Mouse (Mus musculus) left cerebral cortex, postnatal 10 days (tissue): Measurements from ENCODE around the gene Prdx1. TPM values are rescaled to one million over a fixed set of nuclear protein-coding genes. Genes with fewer than 3 reads are reported as not detected.

Experiments
- DNase-seq, 2 experiments: peaks; one replicate each; pipeline ENCODE4 v3.0.0; 2021 to 2022; ENCODE audit warnings: low spot score in 2 of 2, mixed read lengths in 1 of 2; ENCODE audit errors: extremely low spot score in 1 of 2
- intact Hi-C: fragments of 180-260 bp; cut with DNase I; formaldehyde crosslinking; loops from one replicate; pipeline ENCODE4 v1.15.1; 2025
- total RNA-seq, 2 experiments: library from RNA; stranded (reverse); gene quantifications; 2 replicates each; pipeline ENCODE4 v1.2.3; 2021

The Prdx1 gene
- total RNA-seq, 2 experiments from 2014 or later, result 173 to 197 TPM

- DNase-seq, result no peak
- intact Hi-C loops, result loop anchor here (10.0 kb wide), 1 partner anchor 282 kb away; the partner anchor contains the start of genes Hectd3 and Urod
These were observed 27.2 kb downstream of the Prdx1 start for GRCm38 (mm10) chr4:116712536-116712935.

- intact Hi-C loops, result loop anchor here (1.0 to 10.0 kb wide), 2 partner anchors 70 to 275 kb away; partner anchors contain the start of genes Hectd3 and Urod
- peak; percentile 71 to 72 for DNase-seq
These were observed 34.1 kb downstream of the Prdx1 start for GRCm38 (mm10) chr4:116719396-116719795.

GRCm38 (mm10) chr4:116720343-116721097, 35.2 kb downstream of the Prdx1 start, which contains the start of gene Tesk2:
Tesk2 (plus strand) TSS chr4:116720948.
- intact Hi-C loops, result no loop called here
- DNase-seq, result peak; percentile 94 to 95

- intact Hi-C loops, result no loop called here
- no peak for DNase-seq
These were observed 35.8 kb downstream of the Prdx1 start for GRCm38 (mm10) chr4:116721098-116721628.

- DNase-seq, result no peak
- intact Hi-C loops, result no loop called here
These were observed 36.9 kb downstream of the Prdx1 start for GRCm38 (mm10) chr4:116722230-116722629.

GRCm38 (mm10) chr4:116725444-116725843, 40.1 kb downstream of the Prdx1 start:
- intact Hi-C loops, result no loop called here
- DNase-seq, result no peak

GRCm38 (mm10) chr4:116727401-116727800, 42.1 kb downstream of the Prdx1 start:
- no peak for DNase-seq
- intact Hi-C loops, result no loop called here

- DNase-seq, result no peak
- intact Hi-C loops, result no loop called here
These were observed 44.2 kb downstream of the Prdx1 start for GRCm38 (mm10) chr4:116729532-116729931.

GRCm38 (mm10) chr4:116731077-116731476, 45.7 kb downstream of the Prdx1 start:
- DNase-seq, result no peak
- intact Hi-C loops, result no loop called here

- no peak for DNase-seq
- intact Hi-C loops, result no loop called here
These were observed 47.0 kb downstream of the Prdx1 start for GRCm38 (mm10) chr4:116732355-116732754.

- no peak for DNase-seq
- intact Hi-C loops, result no loop called here
These were observed 49.7 kb downstream of the Prdx1 start for GRCm38 (mm10) chr4:116734996-116735395.

GRCm38 (mm10) chr4:116738972-116739751, 53.8 kb downstream of the Prdx1 start:
- no peak for DNase-seq
- intact Hi-C loops, result no loop called here

GRCm38 (mm10) chr4:116749750-116750149, 64.4 kb downstream of the Prdx1 start:
- DNase-seq, result no peak
- intact Hi-C loops, result no loop called here

Other genes starting within 250 kb of the Prdx1 start
- 100 to 1,000 TPM; 106 to 119 TPM for gene Mast2, start 221.4 kb upstream of the Prdx1 start, total RNA-seq
- 10 to 100 TPM; 17.4 to 18.9 TPM for gene Ipp, start 178.0 kb upstream of the Prdx1 start, total RNA-seq
- 10 to 100 TPM; 10.9 to 12.6 TPM for gene Tmem69, start 129.6 kb upstream of the Prdx1 start, total RNA-seq
- 10 to 100 TPM; 25.3 to 28.0 TPM for gene Gpbp1l1, start 127.9 kb upstream of the Prdx1 start, total RNA-seq
- gene Ccdc17, start 88.9 kb upstream of the Prdx1 start, total RNA-seq, result 1 to 10 TPM; 3.5 to 3.9 TPM
- gene Nasp, start 57.6 kb upstream of the Prdx1 start, total RNA-seq, result 10 to 100 TPM; 74.7 to 78.1 TPM
- 100 to 1,000 TPM; 594 to 625 TPM for gene Akr1a1, start 33.9 kb upstream of the Prdx1 start, total RNA-seq
- gene Mmachc, start 22.9 kb downstream of the Prdx1 start, total RNA-seq, result 10 to 100 TPM; 15.4 to 16.8 TPM
- gene Ccdc163, start 23.0 kb downstream of the Prdx1 start, total RNA-seq, result 1 to 10 TPM; 3.2 to 3.3 TPM
- gene Tesk2, start 35.4 kb downstream of the Prdx1 start, total RNA-seq, result 1 to 10 TPM; 1.9 to 2.6 TPM
- gene Toe1, start 122.1 kb downstream of the Prdx1 start, total RNA-seq, result 10 to 100 TPM; 15.2 to 16.1 TPM
- 1 to 10 TPM; 2.0 to 3.5 TPM for gene Mutyh, start 122.2 kb downstream of the Prdx1 start, total RNA-seq
- under 1 TPM; 0.77 to 0.79 TPM for gene Hpdl, start 136.2 kb downstream of the Prdx1 start, total RNA-seq
- gene Zswim5, start 191.8 kb downstream of the Prdx1 start, total RNA-seq, result 1 to 10 TPM; 7.6 to 8.4 TPM